Mouse (Mus musculus): ENCODE measurements at regions not wholly inside any gene's neighbourhood (a gene's known extent, or its start where the extent isn't known, plus 50 kb on each side); places are given as distances from the start of the nearest gene placed in this dataset.

DNA sequence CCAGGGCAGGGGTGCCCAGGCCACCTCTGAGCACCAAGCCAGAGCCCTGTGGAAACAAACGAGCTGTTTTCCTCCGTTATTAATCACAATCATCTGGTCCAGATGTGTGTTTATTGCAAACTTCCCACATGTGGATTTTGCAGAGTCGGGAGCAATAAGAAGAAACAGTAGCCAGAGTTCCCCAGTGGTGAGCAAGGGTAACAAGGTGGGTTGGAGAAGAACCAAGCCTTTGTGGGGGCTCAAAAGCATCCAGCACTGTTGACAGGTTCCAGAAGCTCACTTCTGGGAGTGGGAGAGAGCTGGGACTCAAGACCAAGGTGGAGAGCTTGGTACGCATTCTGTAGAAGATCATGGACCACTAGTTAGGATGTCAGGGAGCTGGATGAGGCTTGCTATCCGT lies 63.6 kb downstream of the Hif1an start:
- no peak overlapping the region for H3K4me3 ChIP-seq (ENCODE audit: insufficient read depth in 1 of 2, low read depth in 2 of 2, low read length in 2 of 2)
- H3K36me3 ChIP-seq (replicated peaks; ENCODE audit: control insufficient read depth, insufficient read depth, low read depth), result no peaks in the 10 kb centered on the region
- H3K4me1 ChIP-seq (replicated peaks; ENCODE audit: control insufficient read depth in 2 of 2, insufficient read depth in 2 of 2, low read length in 1 of 2), result no peaks in the 10 kb centered on the region
- WGBS (ENCODE audit: insufficient replicate concordance), result 57% methylated on average over 5 of the region's 5 CpGs
- H3K9me3 ChIP-seq (ENCODE audit: control insufficient read depth, low read length), result no peaks in the 10 kb centered on the region
- no peak for DNase-seq (ENCODE audit: low read depth in 3 of 3, low spot score in 3 of 3)
- no peak for ATAC-seq (ENCODE audit: insufficient read depth)
- H3K27me3 ChIP-seq (ENCODE audit: control insufficient read depth, insufficient read depth, low read length), result no peaks in the 10 kb centered on the region
- no peak for TF ChIP-seq CTCF (IDR thresholded peaks at IDR 0.05; ENCODE audit: low read depth)
- H3K4me2 ChIP-seq (ENCODE audit: low read depth), result no peak overlapping the region
- H3K9ac ChIP-seq (replicated peaks), result no peak overlapping the region
- H3K27ac ChIP-seq, result no peak overlapping the region

DNA sequence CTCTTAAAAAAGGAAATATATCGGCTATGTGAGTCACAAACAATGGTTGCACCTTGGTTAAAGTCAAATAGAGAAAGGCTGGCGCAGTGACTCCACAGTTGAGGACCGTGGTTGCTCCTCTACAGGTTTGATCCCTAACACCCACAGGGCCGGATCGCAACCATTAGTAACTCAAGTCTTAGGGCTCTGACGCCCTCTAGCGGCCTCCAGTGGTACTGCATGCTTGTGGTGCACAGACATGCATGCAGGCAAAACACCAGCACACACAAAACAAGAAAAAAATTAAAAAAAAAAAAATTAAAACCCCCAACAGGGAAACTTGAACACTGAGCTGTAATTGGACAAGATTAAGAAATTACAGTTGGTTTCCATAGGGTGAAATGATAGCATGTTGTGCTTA lies 67.1 kb downstream of the Hif1an start:
- WGBS (ENCODE audit: insufficient replicate concordance), result 54% methylated on average over 7 of the region's 7 CpGs
- Histone ChIP-seq H3K36me3 (replicated peaks; ENCODE audit: control insufficient read depth, insufficient read depth, low read depth) (no peaks in the 10 kb centered on the region), H3K27me3 (ENCODE audit: control insufficient read depth, insufficient read depth, low read length) (no peaks in the 10 kb centered on the region), H3K4me2 (ENCODE audit: low read depth) (no peak overlapping the region), H3K4me3 (ENCODE audit: insufficient read depth in 1 of 2, low read depth in 2 of 2, low read length in 2 of 2) (no peak overlapping the region), H3K9ac (replicated peaks) (no peak overlapping the region), H3K4me1 (replicated peaks; ENCODE audit: control insufficient read depth in 2 of 2, insufficient read depth in 2 of 2, low read length in 1 of 2) (no peaks in the 10 kb centered on the region), H3K9me3 (ENCODE audit: control insufficient read depth, low read length) (no peaks in the 10 kb centered on the region), H3K27ac (no peak overlapping the region)
- ATAC-seq (ENCODE audit: insufficient read depth) (no peak), DNase-seq (ENCODE audit: low read depth in 3 of 3, low spot score in 3 of 3) (no peak)
- TF ChIP-seq EP300 (IDR thresholded peaks at IDR 0.05; ENCODE audit: low read depth) (no peak), CTCF (IDR thresholded peaks at IDR 0.05; ENCODE audit: low read depth) (peak; percentile 75)

DNA sequence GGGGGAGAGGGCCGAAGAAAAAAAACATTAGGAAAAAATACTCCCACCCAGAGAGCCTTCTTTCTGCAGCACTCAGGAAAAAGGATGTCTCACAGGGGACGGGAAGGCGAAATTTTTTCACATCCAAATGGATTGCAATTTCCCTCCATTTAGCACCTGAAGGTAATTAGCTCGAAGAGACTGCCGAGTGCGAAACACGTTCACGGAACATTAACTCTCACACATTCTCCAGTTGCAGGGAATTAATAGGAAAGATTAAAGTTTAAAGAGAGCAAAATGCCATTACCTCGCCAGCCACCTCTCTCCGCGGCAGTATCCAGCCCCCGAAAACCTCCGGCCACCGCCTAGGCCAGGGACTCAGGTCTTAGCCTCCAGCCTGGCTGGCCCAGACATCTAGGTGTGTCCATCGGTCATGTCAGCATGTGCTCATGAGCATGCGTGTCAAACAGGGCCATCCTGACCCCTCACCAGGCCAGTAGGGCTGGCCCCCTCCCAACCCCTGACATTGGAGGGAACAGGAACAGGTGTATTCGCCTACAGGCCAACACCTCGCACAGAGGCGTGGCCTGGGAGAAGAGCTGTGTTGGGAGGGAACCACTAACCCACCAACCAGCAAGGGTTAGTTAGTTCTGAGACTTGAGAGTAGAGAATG lies 68.8 kb downstream of the Hif1an start:
- Histone ChIP-seq H3K9me3 (ENCODE audit: control insufficient read depth, low read length) (no peaks in the 10 kb centered on the region), H3K4me3 (ENCODE audit: insufficient read depth in 1 of 2, low read depth in 2 of 2, low read length in 2 of 2) (no peak overlapping the region), H3K36me3 (replicated peaks; ENCODE audit: control insufficient read depth, insufficient read depth, low read depth) (no peaks in the 10 kb centered on the region), H3K27me3 (ENCODE audit: control insufficient read depth, insufficient read depth, low read length) (no peaks in the 10 kb centered on the region), H3K4me1 (replicated peaks; ENCODE audit: control insufficient read depth in 2 of 2, insufficient read depth in 2 of 2, low read length in 1 of 2) (no peaks in the 10 kb centered on the region), H3K27ac (no peak overlapping the region), H3K4me2 (ENCODE audit: low read depth) (no peak overlapping the region), H3K9ac (replicated peaks) (no peak overlapping the region)
- DNase-seq (ENCODE audit: low read depth in 3 of 3, low spot score in 3 of 3) (no peak), ATAC-seq (ENCODE audit: insufficient read depth) (no peak)
- WGBS (ENCODE audit: insufficient replicate concordance), result 69% methylated on average over 19 of the region's 19 CpGs
- no peak for TF ChIP-seq CTCF (IDR thresholded peaks at IDR 0.05; ENCODE audit: low read depth)
- TF ChIP-seq EP300 (IDR thresholded peaks at IDR 0.05; ENCODE audit: low read depth), result no peak

DNA sequence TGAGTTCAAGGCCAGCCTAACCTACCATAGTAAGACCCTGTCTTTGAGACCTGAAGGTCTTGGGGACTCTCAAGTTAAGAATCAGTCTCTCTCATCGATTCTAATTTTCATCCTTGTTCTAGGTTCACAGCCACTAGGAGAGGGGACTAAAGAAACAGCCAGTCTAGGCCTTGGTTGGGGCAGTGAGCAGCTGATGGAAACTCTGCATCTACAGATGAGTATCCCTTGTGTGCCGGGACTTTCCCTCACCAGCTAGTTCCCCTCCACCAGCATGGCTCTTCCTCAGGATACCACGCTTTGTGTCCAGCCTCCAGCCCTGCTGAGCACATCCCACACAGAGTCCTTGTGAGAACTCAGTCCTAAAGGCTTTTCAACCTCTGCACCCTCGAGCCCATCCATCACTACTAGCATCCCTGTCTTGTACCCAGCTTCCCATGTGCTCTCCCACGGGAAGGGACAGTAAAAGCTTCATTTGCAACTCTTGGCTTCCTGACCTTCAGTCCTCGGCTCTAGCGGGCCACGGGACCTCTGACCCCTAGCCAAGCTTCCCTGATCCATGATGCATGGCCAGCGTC lies 74.6 kb downstream of the Hif1an start:
- H3K4me1 ChIP-seq (replicated peaks; ENCODE audit: control insufficient read depth in 2 of 2, insufficient read depth in 2 of 2, low read length in 1 of 2), result no peaks in the 10 kb centered on the region
- no peak for ATAC-seq (ENCODE audit: insufficient read depth)
- no peak overlapping the region for H3K27ac ChIP-seq
- H3K9me3 ChIP-seq (ENCODE audit: control insufficient read depth, low read length), result no peaks in the 10 kb centered on the region
- H3K4me3 ChIP-seq (ENCODE audit: insufficient read depth in 1 of 2, low read depth in 2 of 2, low read length in 2 of 2), result no peak overlapping the region
- no peak overlapping the region for H3K9ac ChIP-seq (replicated peaks)
- WGBS (ENCODE audit: insufficient replicate concordance), result 44% methylated on average over 9 of the region's 9 CpGs
- no peak overlapping the region for H3K4me2 ChIP-seq (ENCODE audit: low read depth)
- TF ChIP-seq CTCF (IDR thresholded peaks at IDR 0.05; ENCODE audit: low read depth) (no peak), EP300 (IDR thresholded peaks at IDR 0.05; ENCODE audit: low read depth) (no peak)
- no peaks in the 10 kb centered on the region for H3K36me3 ChIP-seq (replicated peaks; ENCODE audit: control insufficient read depth, insufficient read depth, low read depth)
- peaks cover 14% of the 10 kb centered on the region for H3K27me3 ChIP-seq (ENCODE audit: control insufficient read depth, insufficient read depth, low read length)
- no peak for DNase-seq (ENCODE audit: low read depth in 3 of 3, low spot score in 3 of 3)

DNA sequence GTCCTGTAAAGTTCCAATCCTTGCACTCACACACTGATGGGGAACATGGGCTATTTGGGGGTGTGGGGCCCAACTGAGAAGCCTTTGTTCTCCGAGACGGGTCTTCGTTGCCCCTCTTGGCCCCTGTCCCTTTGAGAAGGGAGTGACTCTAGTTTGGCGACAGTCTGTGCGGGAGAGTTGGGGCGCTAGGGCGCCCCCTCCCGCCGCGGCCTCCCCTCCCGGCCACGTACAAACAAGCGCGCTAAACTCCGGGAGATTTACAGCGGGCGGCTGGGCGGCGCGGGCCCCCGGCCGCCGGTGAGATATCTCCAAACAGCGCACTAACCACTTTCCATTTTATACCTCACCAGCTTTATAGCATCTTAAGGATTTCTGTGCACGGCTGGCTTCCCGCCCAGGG lies 77.4 kb downstream of the Hif1an start:
- TF ChIP-seq CTCF (IDR thresholded peaks at IDR 0.05; ENCODE audit: low read depth) (0 out of 2 replicates have a peak, but pooled peaks have one; percentile 2), EP300 (IDR thresholded peaks at IDR 0.05; ENCODE audit: low read depth) (no peak)
- Histone ChIP-seq H3K9me3 (ENCODE audit: control insufficient read depth, low read length) (no peaks in the 10 kb centered on the region), H3K4me2 (ENCODE audit: low read depth) (no peak overlapping the region), H3K9ac (replicated peaks) (no peak overlapping the region), H3K27ac (no peak overlapping the region), H3K4me1 (replicated peaks; ENCODE audit: control insufficient read depth in 2 of 2, insufficient read depth in 2 of 2, low read length in 1 of 2) (no peaks in the 10 kb centered on the region), H3K27me3 (ENCODE audit: control insufficient read depth, insufficient read depth, low read length) (peaks cover 14% of the 10 kb centered on the region), H3K36me3 (replicated peaks; ENCODE audit: control insufficient read depth, insufficient read depth, low read depth) (no peaks in the 10 kb centered on the region), H3K4me3 (ENCODE audit: insufficient read depth in 1 of 2, low read depth in 2 of 2, low read length in 2 of 2) (no peak overlapping the region)
- WGBS (ENCODE audit: insufficient replicate concordance), result 2% methylated on average over 26 of the region's 26 CpGs
- no peak for ATAC-seq (ENCODE audit: insufficient read depth)
- no peak for DNase-seq (ENCODE audit: low read depth in 3 of 3, low spot score in 3 of 3)

All from liver, embryonic 14.5 days (tissue).